Mouse (Mus musculus) testis, adult 2 months (tissue): ENCODE measurements around the gene Gca. TPM values are rescaled to one million over a fixed set of nuclear protein-coding genes. Genes with fewer than 3 reads are reported as not detected.

Experiments used
- H3K27ac ChIP-seq: fragments of 200-500 bp; 2 replicates; pipeline ENCODE4 v1.5.1; 2012; ENCODE audit warnings: low read depth, low read length; ENCODE audit not compliant: control insufficient read depth, insufficient read depth
- H3K27me3 ChIP-seq: fragments of 200-500 bp; 2 replicates; pipeline ENCODE4 v1.6.1; 2012; ENCODE audit warnings: mild to moderate bottlenecking, low read length, moderate library complexity; ENCODE audit not compliant: control insufficient read depth, insufficient read depth
- H3K36me3 ChIP-seq: fragments of 200-500 bp; 2 replicates; pipeline ENCODE4 v1.6.1; 2012; ENCODE audit warnings: mild to moderate bottlenecking, low read length; ENCODE audit not compliant: control insufficient read depth, insufficient read depth
- H3K4me1 ChIP-seq: fragments of 200-500 bp; 2 replicates; pipeline ENCODE4 v1.6.1; 2012; ENCODE audit warnings: low read length; ENCODE audit not compliant: control insufficient read depth, insufficient read depth
- H3K4me3 ChIP-seq: fragments of 200-500 bp; 2 replicates; pipeline ENCODE4 v1.5.1; 2012; ENCODE audit warnings: low read depth, mild to moderate bottlenecking, low read length, moderate library complexity, mixed read lengths; ENCODE audit not compliant: control insufficient read depth
- CTCF ChIP-seq: fragments of 200-500 bp; IDR thresholded peaks from 2 replicates; pipeline ENCODE4 v1.5.1; 2012; ENCODE audit warnings: low read depth, mild to moderate bottlenecking, inconsistent platforms, low read length, moderate library complexity; ENCODE audit not compliant: control insufficient read depth, insufficient read depth, insufficient replicate concordance
- POLR2A ChIP-seq: fragments of 200-500 bp; IDR thresholded peaks from 2 replicates; pipeline ENCODE4 v1.6.1; 2012; ENCODE audit warnings: low read depth, mild to moderate bottlenecking, inconsistent platforms, low read length, moderate library complexity; ENCODE audit not compliant: control insufficient read depth
- polyA plus RNA-seq: library from polyadenylated mRNA; depleted of rRNA; stranded (reverse); fragments of >200 nt; gene quantifications from 2 replicates; pipeline ENCODE4 v1.2.3, GENCODE M21; 2012; rRNA removed

The Gca gene
- 20.5 and 26.4 TPM in 2 replicates for polyA plus RNA-seq

DNA sequence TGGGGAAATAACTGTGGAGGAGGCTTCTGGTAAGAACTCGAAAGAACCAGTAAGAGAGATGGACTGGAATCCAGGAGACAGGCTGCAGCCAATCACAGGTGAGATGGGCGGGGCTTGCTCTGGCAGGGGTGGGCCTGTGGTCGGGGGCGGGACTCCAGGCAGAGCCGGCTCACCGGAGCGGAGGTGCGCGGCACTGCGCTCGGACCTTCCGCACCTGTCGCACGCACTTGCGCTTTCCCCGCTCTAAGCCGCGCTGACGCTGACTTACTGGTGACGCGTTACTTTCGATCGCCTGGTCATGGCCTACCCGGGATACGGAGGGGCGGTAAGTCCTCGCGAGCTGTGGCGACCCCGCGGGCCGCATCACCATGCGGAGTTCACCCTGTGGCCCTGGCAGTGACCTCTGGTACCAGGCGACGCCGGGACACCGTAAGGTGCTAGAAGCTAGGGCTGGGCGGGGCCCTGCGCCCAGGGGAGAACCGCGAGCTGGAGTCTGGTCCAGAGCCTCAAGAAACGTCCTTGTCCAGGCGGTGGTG lies at the start of gene Gca:
Gene Gca, plus strand, starts transcription at position 151 of the 536 bp plus-strand sequence.
- TF ChIP-seq CTCF (no peak; the same call in 1 of the 2 replicates), POLR2A (peak; percentile 85)
- peaks cover 7% of the 10 kb centered on the region for H3K4me1 ChIP-seq
- no peaks in the 10 kb centered on the region for H3K36me3 ChIP-seq
- peak within 1 kb of the TSS; percentile 83 for H3K27ac ChIP-seq
- no peaks in the 10 kb centered on the region for H3K27me3 ChIP-seq
- H3K4me3 ChIP-seq, result peak within 1 kb of the TSS; percentile 90

DNA sequence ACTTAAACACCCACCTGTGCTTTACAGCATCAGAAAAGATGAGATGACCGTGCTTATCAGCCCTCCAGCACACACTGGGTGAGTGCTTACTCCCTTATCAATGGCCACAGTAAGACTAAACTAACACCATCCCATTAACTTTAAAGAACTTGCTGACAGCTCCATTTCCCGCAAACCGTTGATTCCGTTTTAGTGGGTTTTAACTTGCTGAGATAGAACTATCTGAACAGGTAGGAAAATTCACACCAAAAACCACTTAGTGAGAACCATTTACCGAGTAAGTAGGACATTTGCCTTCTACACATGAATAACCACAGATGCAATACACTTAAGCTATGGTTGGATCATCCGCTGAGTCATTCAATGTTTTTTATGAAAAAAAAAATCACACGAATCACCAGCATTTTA lies 45.1 kb upstream of the Gca start:
- no peaks in the 10 kb centered on the region for H3K4me1 ChIP-seq
- TF ChIP-seq POLR2A (no peak), CTCF (no peak)
- no peaks in the 10 kb centered on the region for H3K36me3 ChIP-seq
- no peak overlapping the region for H3K27ac ChIP-seq
- H3K4me3 ChIP-seq, result no peak overlapping the region
- no peaks in the 10 kb centered on the region for H3K27me3 ChIP-seq

DNA sequence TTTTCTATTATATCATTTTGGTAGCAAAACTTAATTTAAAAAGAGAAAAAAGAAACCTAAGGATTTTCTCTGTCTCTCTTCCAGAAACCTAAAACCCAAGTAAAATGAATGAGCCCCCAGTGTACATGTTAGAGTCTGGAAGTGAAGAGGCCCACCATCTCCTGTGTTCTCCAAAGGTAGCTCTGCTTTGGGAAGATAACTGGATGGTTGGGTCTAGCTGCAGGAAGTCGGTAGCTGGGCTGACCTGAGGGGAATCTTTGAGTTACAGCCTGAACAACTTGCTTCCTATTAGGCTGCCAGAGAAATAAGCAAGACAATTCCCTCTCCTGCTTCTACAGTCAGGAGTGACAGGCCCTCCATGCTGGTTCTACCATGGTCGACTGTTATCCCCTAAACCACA lies 44.4 kb upstream of the Gca start:
- H3K4me1 ChIP-seq, result no peaks in the 10 kb centered on the region
- no peak overlapping the region for H3K4me3 ChIP-seq
- TF ChIP-seq CTCF, result no peak
- no peak for TF ChIP-seq POLR2A
- H3K27me3 ChIP-seq, result no peaks in the 10 kb centered on the region
- no peak overlapping the region for H3K27ac ChIP-seq
- H3K36me3 ChIP-seq, result no peaks in the 10 kb centered on the region

DNA sequence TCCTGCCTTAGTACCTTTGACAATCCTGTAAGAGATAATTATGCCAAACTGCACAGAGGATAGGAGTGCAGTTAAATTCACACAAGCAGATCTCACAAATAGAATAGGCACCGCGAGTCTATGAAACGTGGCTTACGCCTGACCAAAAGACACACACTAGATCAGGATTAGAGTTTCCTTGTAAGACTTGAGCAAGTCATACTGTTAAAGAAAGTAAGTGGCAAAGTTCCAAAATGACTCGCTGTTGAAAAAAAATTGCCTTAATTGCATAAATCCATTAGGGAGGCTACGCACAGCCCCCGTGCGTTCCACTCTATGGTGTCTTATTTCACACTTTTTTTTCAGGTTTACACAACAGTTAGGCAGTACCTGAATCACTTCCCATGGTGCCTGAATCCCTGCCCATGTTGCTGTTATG lies 41.1 kb upstream of the Gca start:
- TF ChIP-seq POLR2A, result no peak
- no peak for TF ChIP-seq CTCF
- H3K4me1 ChIP-seq, result no peaks in the 10 kb centered on the region
- no peaks in the 10 kb centered on the region for H3K27me3 ChIP-seq
- H3K36me3 ChIP-seq, result no peaks in the 10 kb centered on the region
- H3K4me3 ChIP-seq, result no peak overlapping the region
- H3K27ac ChIP-seq, result no peak overlapping the region

DNA sequence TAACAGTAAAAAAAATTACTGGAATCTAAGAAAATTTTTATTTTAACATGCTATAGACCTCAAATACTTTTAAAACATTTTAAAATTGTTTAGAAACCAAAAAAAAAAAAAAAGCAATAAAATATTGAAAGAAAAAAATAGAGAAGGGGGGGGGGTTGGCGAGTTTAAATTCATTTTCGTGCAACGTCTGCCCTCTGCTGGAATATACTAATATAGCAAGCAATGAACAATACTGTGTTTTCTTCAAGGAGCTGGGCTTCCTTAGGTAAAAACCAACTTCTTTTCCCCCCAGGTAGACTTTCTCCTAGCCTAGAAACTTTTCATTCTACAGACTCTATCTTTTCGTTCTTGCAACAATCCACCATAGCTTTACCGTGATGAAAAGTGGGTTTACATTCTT lies 36.4 kb upstream of the Gca start:
- H3K4me1 ChIP-seq, result no peaks in the 10 kb centered on the region
- TF ChIP-seq POLR2A (no peak), CTCF (no peak)
- no peak overlapping the region for H3K27ac ChIP-seq
- no peaks in the 10 kb centered on the region for H3K36me3 ChIP-seq
- H3K27me3 ChIP-seq, result no peaks in the 10 kb centered on the region
- no peak overlapping the region for H3K4me3 ChIP-seq

DNA sequence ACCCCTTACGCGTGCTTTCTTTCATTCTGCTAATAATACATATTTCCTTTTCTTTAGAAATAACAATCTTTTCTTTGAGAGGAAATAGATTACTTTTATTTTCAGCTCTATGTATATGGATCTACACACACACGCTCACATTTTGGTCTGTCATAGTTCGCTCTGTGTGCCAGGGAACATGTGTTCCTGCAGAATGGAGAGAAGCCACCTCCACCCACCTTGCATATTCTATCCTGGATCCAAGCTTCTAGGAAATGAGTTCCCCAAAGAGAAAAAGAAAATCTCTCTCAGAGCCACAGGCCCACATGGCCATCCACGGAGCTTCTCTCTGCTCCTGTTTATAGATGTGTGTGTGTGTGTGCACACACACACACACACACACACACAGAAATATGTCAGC lies 35.7 kb upstream of the Gca start:
- H3K27ac ChIP-seq, result no peak overlapping the region
- TF ChIP-seq CTCF (no peak), POLR2A (no peak)
- no peaks in the 10 kb centered on the region for H3K27me3 ChIP-seq
- no peaks in the 10 kb centered on the region for H3K36me3 ChIP-seq
- no peaks in the 10 kb centered on the region for H3K4me1 ChIP-seq
- no peak overlapping the region for H3K4me3 ChIP-seq

DNA sequence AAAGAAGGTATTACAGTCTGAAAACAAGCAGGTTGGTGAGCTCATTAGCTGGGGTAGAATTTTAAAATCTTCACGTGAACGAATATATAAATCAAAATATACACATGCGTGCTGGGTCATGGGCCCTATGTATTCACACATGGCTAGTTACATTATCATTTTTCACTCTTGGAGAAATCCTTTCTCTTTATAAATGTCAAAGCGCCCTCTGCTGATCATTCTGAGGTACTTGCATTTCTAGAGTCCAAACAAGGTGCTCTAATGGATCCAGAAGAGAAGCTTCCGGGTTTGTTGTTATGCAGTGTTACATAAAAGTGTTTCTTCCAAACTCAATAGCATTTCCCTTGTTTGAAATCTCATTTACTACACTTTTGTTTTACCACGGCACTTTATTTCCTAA lies 33.6 kb upstream of the Gca start:
- no peak overlapping the region for H3K27ac ChIP-seq
- no peaks in the 10 kb centered on the region for H3K36me3 ChIP-seq
- H3K4me3 ChIP-seq, result no peak overlapping the region
- no peaks in the 10 kb centered on the region for H3K4me1 ChIP-seq
- TF ChIP-seq CTCF (no peak), POLR2A (no peak)
- H3K27me3 ChIP-seq, result no peaks in the 10 kb centered on the region
